Mouse (Mus musculus): ENCODE measurements around the gene Acot12.

- no peak for TF ChIP-seq CTCF (IDR thresholded peaks at IDR 0.05; ENCODE audit: low read depth)
- TF ChIP-seq EP300 (optimal IDR thresholded peaks at IDR 0.05): no peak
Observed at GRCm38 (mm10) chr13:91737191-91737590, 4.1 kb upstream of the Acot12 start.
